Mouse (Mus musculus) WW6 (cell line): ENCODE results near the gene Melk.

Experiments used
- DNase-seq: peaks from one replicate; pipeline ENCODE4 v3.0.0-alpha.2; 2013; ENCODE audit warnings: low read depth, low spot score

The Melk gene

GRCm38 (mm10) chr4:44300781-44301750, at the start of gene Melk:
Gene Melk (plus strand): TSS chr4:44300876.
- peak; percentile 71 for DNase-seq

- DNase-seq, result no peak
Measured at GRCm38 (mm10) chr4:44251521-44251920, 49.2 kb upstream of the Melk start.

GRCm38 (mm10) chr4:44251966-44252916, 48.4 kb upstream of the Melk start:
- DNase-seq, result no peak

GRCm38 (mm10) chr4:44253191-44253590, 47.5 kb upstream of the Melk start:
- no peak for DNase-seq

- no peak for DNase-seq
Measured at GRCm38 (mm10) chr4:44254579-44254978, 46.1 kb upstream of the Melk start.

GRCm38 (mm10) chr4:44259126-44259525, 41.5 kb upstream of the Melk start:
- DNase-seq, result no peak

- no peak for DNase-seq
Measured at GRCm38 (mm10) chr4:44260244-44260643, 40.4 kb upstream of the Melk start.

- DNase-seq, result no peak
Measured at GRCm38 (mm10) chr4:44265500-44265899, 35.2 kb upstream of the Melk start.

- DNase-seq, result no peak
Measured at GRCm38 (mm10) chr4:44267437-44267836, 33.2 kb upstream of the Melk start.

- no peak for DNase-seq
Measured at GRCm38 (mm10) chr4:44269376-44269817, 31.3 kb upstream of the Melk start.

GRCm38 (mm10) chr4:44271134-44271533, 29.5 kb upstream of the Melk start:
- no peak for DNase-seq

GRCm38 (mm10) chr4:44281597-44282265, 18.9 kb upstream of the Melk start:
- no peak for DNase-seq

GRCm38 (mm10) chr4:44292534-44292933, 8.1 kb upstream of the Melk start:
- DNase-seq, result peak; percentile 18

GRCm38 (mm10) chr4:44295837-44296236, 4.8 kb upstream of the Melk start:
- no peak for DNase-seq

- DNase-seq, result no peak
Measured at GRCm38 (mm10) chr4:44306585-44306984, 5.9 kb downstream of the Melk start.

- no peak for DNase-seq
Measured at GRCm38 (mm10) chr4:44310429-44310828, 9.8 kb downstream of the Melk start.

- DNase-seq, result no peak
Measured at GRCm38 (mm10) chr4:44310911-44311310, 10.2 kb downstream of the Melk start.

- DNase-seq, result no peak
Measured at GRCm38 (mm10) chr4:44316270-44316809, 15.7 kb downstream of the Melk start.

GRCm38 (mm10) chr4:44320448-44320847, 19.8 kb downstream of the Melk start:
- no peak for DNase-seq

- no peak for DNase-seq
Measured at GRCm38 (mm10) chr4:44322124-44322523, 21.4 kb downstream of the Melk start.

GRCm38 (mm10) chr4:44325453-44325852, 24.8 kb downstream of the Melk start:
- no peak for DNase-seq
